Mouse (Mus musculus) ES-Bruce4 (cell line): ENCODE measurements around the gene Malsu1.

Source experiments
- CTCF ChIP-seq: IDR thresholded peaks from one replicate; pipeline ENCODE4 v1.8.1; 2011; ENCODE audit warnings: low read depth, low read length
- EP300 ChIP-seq: IDR thresholded peaks from 2 replicates; pipeline ENCODE4 v1.6.1; 2011; ENCODE audit warnings: low read depth, low read length; ENCODE audit not compliant: insufficient read depth
- POLR2A ChIP-seq: IDR thresholded peaks from one replicate; pipeline ENCODE4 v1.8.1; 2011; ENCODE audit warnings: low read length; ENCODE audit not compliant: insufficient read depth

DNA sequence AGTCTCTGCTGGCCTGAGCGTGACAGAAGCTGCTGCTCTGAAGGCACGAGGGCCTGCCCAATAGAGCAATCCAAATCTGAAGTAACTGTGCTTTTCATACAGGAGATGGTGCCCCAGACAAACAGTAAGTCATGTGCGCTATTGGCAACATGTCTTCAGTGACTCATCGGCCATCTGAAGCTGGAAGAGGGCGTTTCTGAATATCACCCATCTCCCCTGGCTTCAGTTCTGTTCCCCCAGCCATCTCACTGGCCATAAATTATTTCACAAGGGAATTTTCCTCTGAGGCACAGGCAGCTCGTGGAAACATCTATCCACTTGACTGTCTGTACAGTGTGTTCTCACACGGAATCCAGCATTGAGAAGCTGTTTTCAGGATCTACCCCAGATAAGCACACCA lies 22.8 kb downstream of the Malsu1 start:
- TF ChIP-seq CTCF (no peak), POLR2A (no peak), EP300 (no peak)
